Mouse (Mus musculus) embryo, embryonic 10.5 days (tissue): ENCODE results near the gene Sgms1.
"Not testable (repeated sequence)": the region's sequence is repeated elsewhere in the genome, so short reads cannot be mapped to it uniquely, and the experiment has no call there.

Experiments
- DNase-seq: peaks from one replicate; pipeline ENCODE4 v3.0.0-alpha.2; 2015; ENCODE audit warnings: low spot score

Gene Sgms1

GRCm38 (mm10) chr19:32383738-32384137 lies 5.8 kb downstream of the Sgms1 start:
- no peak for DNase-seq

- DNase-seq = no peak
Measured at GRCm38 (mm10) chr19:32381511-32381961, 8.0 kb downstream of the Sgms1 start.

GRCm38 (mm10) chr19:32380748-32381147 lies 8.8 kb downstream of the Sgms1 start:
- no peak for DNase-seq

DNA sequence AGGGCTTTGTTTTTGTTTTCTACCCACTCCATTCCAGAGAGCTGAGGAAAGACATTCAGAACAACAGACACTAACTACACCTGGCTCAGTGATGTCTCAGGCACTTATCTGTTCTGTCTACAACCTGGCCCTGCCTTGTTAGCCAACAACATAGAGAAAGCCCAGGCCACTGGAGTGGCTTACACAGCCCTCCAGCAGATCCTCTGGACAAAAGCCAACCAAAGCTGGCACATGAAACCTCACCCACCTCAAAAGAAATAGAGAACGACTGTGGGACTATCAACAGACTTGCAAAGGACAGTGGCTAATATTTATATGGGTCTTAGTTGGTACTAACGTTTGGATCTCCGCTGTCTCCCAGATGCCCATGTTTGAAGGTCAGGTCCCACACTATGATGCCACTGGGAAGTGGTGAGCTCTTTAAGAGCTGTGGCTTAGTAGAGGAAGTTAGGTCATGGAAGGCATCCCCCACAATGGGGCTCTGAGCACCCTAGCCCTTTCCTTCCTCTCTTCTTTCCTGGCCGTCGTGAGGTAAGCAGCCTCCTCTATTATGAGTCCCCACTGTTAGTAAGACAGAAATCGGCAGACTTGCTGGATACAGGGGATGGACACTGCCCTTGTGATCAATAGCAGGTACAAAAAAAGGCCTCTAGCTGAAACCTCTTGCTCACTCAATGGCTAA lies 10.1 kb downstream of the Sgms1 start:
- no peak for DNase-seq

DNA sequence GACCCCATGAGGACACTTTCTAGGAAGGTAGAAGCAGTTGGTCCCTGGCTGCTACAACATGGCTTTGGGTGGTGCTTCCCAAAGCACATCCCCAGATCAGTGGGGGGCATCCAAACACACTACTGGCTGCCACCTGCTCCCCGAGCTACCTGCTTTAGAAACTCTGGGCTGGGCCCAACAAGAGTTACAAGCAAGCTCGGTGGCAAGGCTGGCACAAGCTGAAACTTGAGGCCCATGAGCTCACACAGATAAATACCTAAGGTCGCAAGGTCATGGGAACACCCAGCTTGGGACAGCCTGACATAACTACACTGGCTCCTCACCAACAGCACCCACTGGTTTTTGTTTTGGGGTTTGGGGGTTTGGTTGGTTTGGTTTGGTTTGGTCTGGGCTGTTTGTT lies 10.9 kb downstream of the Sgms1 start:
- DNase-seq = no peak

DNA sequence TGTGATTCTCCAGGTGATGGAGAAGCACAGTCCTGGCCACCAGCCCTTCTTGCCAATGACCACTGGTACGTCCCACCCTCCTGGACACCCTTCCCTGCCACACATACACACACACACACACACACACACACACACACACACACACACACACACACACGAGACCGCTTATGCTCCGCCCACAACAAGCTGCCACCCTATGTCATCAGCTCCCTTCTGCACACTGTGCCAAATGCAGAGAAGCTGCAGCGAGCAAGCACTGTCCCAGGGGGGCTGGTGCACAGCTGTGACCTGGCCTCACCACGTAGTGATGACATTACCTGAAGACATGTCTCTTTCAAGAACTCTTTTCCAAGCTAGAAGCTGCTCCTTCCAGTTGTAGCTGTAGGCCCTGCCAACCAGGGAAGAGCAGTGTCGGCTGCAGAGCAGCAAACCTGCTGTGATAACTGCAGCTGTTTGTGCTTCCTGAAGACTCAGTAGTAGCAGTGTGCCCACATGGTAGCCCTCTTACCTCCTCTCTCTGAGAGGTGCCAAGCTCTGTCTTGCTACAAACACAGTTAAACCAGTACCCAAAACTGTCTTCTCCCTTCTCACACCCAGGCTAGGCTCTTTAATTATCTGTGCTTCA lies 11.7 kb downstream of the Sgms1 start:
- DNase-seq = no peak

GRCm38 (mm10) chr19:32376886-32377535 lies 12.5 kb downstream of the Sgms1 start:
- DNase-seq = no peak

- no peak for DNase-seq
Measured at GRCm38 (mm10) chr19:32376054-32376453, 13.5 kb downstream of the Sgms1 start.

- no peak for DNase-seq
Measured at GRCm38 (mm10) chr19:32375473-32375985, 14.0 kb downstream of the Sgms1 start.

- no peak for DNase-seq
Measured at GRCm38 (mm10) chr19:32374751-32375150, 14.8 kb downstream of the Sgms1 start.

DNA sequence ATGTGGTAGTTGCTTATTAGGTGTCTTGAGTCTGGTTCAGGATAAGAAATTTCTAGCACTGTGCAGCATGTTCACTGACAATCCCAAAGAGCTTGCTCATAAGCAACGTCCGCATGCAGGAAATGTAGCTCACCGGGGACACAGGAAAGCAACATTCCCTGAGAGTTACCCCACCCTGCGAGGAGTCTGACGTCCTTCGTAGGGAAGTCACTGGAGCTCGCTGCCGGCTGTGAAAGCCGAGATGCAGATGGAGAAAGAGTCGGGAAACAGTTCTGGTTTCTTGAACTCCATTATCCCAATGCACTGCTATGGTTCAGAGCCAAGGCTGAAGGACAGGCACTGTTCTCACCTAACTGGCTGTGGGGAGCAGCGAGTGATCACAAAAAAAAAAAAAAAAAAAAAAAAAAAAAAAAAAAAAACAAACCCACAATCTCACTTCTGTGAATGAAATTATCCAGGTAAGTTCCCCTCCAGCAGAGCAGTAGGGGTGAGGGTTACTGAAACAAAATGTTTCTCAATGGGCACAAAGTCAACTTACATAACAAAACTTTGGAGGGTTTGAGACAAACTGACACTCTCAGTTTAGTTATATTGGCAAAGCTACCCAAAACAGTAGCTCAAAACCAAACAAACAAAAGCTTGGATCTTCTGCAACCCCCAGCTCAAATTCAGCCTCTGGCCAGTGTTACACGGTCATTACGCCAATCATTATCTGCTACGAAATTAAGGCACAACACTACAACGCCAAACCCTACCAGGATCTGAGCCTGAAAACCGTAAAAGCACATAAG lies 15.5 kb downstream of the Sgms1 start:
- no peak for DNase-seq

DNA sequence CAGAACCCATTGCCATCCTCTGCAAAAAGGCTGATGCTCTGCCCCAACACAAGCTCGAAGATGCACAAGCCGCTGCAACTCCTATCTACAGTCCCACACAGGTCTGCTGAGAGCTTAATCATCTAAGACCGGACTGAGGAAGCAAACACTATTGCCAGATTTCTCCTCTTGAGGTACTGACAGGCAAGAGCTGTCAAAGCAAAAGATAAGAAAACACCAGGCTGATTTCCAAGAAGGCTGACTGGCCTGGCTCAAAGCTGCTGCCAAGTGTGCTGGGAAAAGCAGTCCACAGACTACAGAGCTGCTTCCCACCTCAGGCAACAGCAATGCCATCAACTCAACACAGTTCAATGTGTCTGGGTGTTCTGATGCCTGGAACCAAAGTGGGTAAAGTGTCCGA lies 17.1 kb downstream of the Sgms1 start:
- no peak for DNase-seq

- no peak for DNase-seq
Measured at GRCm38 (mm10) chr19:32367333-32367732, 22.2 kb downstream of the Sgms1 start.

- DNase-seq = no peak
Measured at GRCm38 (mm10) chr19:32366406-32366805, 23.1 kb downstream of the Sgms1 start.

GRCm38 (mm10) chr19:32365111-32365510 lies 24.4 kb downstream of the Sgms1 start:
- DNase-seq = no peak

DNA sequence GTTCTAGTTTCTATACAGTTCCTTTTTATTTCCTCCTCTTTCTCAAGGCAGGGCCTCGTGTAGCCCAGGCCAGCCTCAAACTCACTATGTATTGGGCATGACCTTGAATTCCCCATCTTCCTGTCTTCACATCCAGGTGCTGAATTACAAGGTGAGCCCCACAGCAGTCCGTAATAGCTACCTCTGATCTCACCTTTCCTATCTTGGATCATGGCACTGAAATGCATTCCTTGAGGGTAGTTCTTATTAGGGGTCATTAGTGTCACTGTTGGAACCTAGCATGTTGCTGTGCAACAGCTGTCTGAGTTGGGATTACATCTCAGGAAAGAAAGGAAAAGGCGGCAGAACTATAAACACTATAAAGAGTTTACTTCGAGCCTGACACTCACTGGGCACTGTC lies 25.9 kb downstream of the Sgms1 start:
- DNase-seq = no peak

DNA sequence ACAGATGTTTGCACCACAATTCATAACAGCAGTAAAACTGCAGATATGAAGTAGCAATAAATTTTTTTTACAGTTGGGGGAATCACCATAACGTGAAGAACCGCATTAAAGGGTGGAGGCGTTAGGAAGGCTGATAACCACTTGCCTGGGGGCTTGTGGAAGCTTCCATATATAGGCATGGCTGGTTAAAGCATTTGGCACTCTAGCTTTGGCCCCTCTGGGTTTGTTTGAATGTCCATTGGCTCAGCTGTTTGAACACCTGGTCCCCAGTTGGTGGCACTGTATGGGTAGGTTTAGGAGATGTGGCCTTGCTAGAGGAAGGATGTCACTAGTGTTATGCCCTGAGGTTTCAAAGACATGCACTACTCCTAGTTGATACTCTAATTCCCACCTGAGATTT lies 27.0 kb downstream of the Sgms1 start:
- DNase-seq = no peak

DNA sequence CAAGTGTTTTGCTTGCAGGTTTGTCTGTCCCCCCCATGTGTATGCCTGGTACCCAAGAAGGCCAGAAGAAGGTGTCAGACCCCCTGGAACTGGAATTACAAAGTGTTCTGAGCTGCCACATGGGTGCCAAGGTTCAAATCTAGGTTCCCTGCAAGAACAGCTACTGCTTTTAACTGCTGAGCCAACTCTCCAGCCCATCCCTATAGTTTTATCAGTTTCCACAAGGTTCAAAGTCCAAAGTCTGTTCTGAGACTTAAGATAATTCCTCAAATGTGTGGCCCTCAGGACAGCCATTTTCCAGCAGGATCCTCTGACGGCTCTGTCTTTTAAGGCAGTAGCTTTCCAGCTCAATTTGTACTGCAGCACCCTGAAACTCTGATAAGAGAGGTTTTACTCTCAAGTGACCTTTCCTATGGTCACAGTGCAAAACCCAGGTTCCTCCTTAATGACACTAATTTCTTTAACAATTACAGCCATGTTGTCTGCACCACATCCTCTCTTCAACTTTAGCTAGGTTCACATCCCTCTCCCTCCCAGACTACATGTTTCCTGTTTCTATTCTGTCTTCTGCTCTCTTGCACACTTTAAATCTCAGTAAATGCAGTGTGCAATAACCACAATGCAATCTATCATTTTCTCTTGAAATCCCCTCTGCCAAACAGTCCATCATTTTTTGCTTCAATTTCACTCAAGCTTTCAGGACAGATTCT lies 28.4 kb downstream of the Sgms1 start:
- DNase-seq = no peak

GRCm38 (mm10) chr19:32360546-32360945 lies 29.0 kb downstream of the Sgms1 start:
- no peak for DNase-seq

GRCm38 (mm10) chr19:32358699-32359517 lies 30.6 kb downstream of the Sgms1 start:
- peak; percentile 38 for DNase-seq

- not testable (repeated sequence) for DNase-seq
Measured at GRCm38 (mm10) chr19:32358011-32358410, 31.5 kb downstream of the Sgms1 start.
